Mouse (Mus musculus): ENCODE data around the gene Msi2. TPM values are rescaled to one million over a fixed set of nuclear protein-coding genes. Genes with fewer than 3 reads are reported as not detected.
A peak's percentile ranks its signal among the peaks of the same experiment; 100 is the strongest.

Gene Msi2
- polyA plus RNA-seq, 1 experiment from 2014 or later, result 15.1 TPM

DNA sequence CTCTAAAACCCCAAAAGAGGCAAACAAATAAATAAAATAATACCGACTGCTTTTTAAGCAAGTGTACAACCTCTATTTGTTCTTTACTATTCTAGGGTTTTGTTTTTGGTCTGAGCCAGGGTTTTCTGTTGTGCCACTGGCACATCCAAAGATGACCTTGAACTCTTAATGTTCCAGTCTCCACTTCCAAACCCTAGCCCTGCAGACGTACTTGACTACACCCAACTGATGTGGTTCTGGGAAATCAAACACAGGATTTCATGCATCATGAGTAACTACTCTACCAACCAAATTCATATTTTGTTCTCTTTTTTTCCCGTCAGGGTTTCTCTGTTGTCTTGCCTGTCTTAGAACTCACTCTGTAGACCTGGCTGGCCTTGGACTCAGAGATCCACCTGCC lies 200.0 kb downstream of the Msi2 start:
- Histone ChIP-seq H3K4me1 (replicated peaks; ENCODE audit: control insufficient read depth, insufficient read depth, low read length) (peaks cover 21% of the 10 kb centered on the region), H3K4me2 (ENCODE audit: low read depth, low read length) (no peak overlapping the region), H3K9ac (ENCODE audit: low read length) (no peak overlapping the region), H3K4me3 (ENCODE audit: low read length) (no peak overlapping the region), H3K27me3 (ENCODE audit: control insufficient read depth, insufficient read depth, low read depth, low read length) (no peaks in the 10 kb centered on the region), H3K9me3 (ENCODE audit: control insufficient read depth, low read length) (no peaks in the 10 kb centered on the region), H3K36me3 (ENCODE audit: control insufficient read depth, insufficient read depth, low read length) (no peaks in the 10 kb centered on the region), H3K27ac (ENCODE audit: low read length) (no peak overlapping the region)
- WGBS, result 89% methylated on average over 3 of the region's 3 CpGs
- no peak for ATAC-seq (ENCODE audit: low read depth)

DNA sequence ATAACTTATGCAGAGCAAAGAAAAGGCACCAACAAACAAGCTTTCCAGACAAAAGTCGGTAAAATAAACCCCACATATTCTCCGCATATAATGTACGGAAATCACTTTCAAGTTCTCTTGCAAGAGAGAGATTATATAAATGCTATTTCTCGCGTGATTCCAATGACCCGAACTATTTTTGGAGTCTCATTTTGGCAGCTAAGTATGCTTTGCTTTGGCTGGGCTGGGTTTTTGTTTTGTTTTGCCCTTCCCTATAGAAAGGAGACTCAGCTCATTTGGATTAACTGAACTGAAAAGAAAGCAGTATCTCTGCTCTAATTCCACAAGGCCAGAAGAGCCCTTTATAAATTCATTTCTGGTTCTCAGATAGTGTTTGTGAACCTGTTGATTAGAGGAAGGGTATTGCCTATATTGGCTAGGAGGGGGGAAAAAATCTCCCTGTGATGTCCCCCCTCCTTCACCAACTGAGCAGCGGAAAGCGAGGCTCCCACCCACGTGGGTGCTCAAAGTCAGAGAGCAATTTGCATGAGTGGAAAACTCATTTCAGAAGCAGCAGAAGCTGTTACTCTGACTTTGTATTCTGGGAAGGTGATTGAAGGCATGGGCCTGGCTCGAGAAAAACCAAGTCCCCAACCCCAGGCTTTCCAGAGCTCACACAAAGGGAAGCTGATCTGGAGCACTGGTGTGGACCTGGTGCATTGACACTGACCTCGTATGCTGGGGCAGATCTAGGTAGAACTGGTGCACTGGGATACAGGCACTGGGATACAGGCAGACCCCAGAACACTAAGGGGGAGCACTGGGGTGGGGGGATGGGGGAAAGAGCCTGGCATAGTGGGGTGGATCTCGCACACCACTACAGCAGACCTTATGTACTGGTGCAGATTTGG lies 201.5 kb downstream of the Msi2 start:
- H3K9ac ChIP-seq (ENCODE audit: low read length), result peak overlapping the region; percentile 37
- no peaks in the 10 kb centered on the region for H3K36me3 ChIP-seq (ENCODE audit: control insufficient read depth, insufficient read depth, low read length)
- H3K4me2 ChIP-seq (ENCODE audit: low read depth, low read length), result no peak overlapping the region
- H3K4me3 ChIP-seq (ENCODE audit: low read length), result no peak overlapping the region
- WGBS, result 63% methylated on average over 12 of the region's 12 CpGs
- peak overlapping the region; percentile 60 for H3K27ac ChIP-seq (ENCODE audit: low read length)
- H3K4me1 ChIP-seq (replicated peaks; ENCODE audit: control insufficient read depth, insufficient read depth, low read length), result peaks cover 21% of the 10 kb centered on the region
- ATAC-seq (ENCODE audit: low read depth), result no peak
- H3K9me3 ChIP-seq (ENCODE audit: control insufficient read depth, low read length), result no peaks in the 10 kb centered on the region
- no peaks in the 10 kb centered on the region for H3K27me3 ChIP-seq (ENCODE audit: control insufficient read depth, insufficient read depth, low read depth, low read length)

DNA sequence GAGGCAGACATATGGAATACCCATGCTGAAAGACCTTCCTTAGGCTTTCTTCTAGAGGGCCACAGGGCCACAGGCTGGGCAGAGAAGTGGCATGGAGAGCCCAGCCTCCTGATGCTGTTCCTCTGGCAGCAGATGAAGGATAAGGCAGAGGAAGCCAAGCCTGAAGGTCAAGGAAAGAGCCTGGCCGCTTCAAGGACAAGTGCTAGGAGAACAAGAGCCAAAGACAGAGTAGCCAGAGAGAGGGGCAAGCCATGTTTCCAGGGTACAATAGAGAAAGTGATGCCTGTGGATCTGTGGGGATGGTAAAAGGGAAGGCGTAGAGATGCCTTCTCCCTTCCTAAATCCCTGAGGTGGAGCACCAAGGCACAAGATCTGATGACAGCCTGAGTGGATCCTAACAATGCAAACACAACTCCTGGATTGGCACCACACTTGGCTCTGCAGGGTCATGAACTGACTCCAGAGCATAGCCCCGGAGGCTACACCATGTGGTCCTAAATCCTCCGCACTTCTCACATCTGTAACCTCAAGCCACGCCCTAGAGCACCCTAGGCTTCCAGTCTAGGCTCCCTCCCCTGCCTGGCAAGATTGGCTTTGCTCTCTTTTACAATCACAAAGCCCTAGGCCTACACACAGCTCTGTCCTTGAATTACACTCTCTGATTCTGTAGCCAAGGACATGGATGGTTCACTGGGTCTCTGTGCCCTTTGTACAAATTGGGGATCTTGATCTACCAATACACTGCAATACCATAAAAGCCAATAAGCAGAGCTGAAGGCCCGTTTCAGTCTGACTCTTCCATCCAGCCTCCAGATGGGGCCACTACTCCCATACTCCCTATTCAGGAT lies 202.4 kb downstream of the Msi2 start:
- H3K4me1 ChIP-seq (replicated peaks; ENCODE audit: control insufficient read depth, insufficient read depth, low read length), result peaks cover 21% of the 10 kb centered on the region
- 0 out of 2 replicates have a peak overlapping the region, but pooled peaks have one; percentile 5 for H3K9ac ChIP-seq (ENCODE audit: low read length)
- peak overlapping the region; percentile 60 for H3K27ac ChIP-seq (ENCODE audit: low read length)
- no peak; the same call in 1 of the 2 replicates for ATAC-seq (ENCODE audit: low read depth)
- H3K36me3 ChIP-seq (ENCODE audit: control insufficient read depth, insufficient read depth, low read length), result no peaks in the 10 kb centered on the region
- H3K27me3 ChIP-seq (ENCODE audit: control insufficient read depth, insufficient read depth, low read depth, low read length), result no peaks in the 10 kb centered on the region
- H3K4me2 ChIP-seq (ENCODE audit: low read depth, low read length), result no peak overlapping the region
- 64% methylated on average over 6 of the region's 6 CpGs for WGBS
- H3K4me3 ChIP-seq (ENCODE audit: low read length), result no peak overlapping the region
- H3K9me3 ChIP-seq (ENCODE audit: control insufficient read depth, low read length), result no peaks in the 10 kb centered on the region

DNA sequence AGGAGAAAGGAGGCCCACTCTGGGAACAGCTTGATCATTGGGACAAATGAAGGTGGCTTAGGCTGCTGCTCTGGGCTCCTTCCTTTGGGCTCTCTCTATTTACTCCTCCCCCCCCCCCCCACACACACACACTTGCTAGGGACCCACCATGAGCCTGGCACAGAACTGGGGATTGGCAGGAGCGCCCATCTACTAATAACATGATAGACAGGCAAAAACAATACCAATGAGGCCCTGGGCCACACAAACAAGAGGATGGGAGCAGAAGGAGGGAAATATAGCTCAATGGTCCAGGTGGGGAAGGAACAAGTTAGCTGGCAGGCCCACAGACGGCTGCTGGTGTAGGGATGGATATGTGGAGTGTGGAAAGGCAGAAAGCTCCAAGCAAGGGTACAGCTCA lies 203.0 kb downstream of the Msi2 start:
- Histone ChIP-seq H3K9me3 (ENCODE audit: control insufficient read depth, low read length) (no peaks in the 10 kb centered on the region), H3K4me3 (ENCODE audit: low read length) (no peak overlapping the region), H3K36me3 (ENCODE audit: control insufficient read depth, insufficient read depth, low read length) (no peaks in the 10 kb centered on the region), H3K27ac (ENCODE audit: low read length) (no peak overlapping the region), H3K27me3 (ENCODE audit: control insufficient read depth, insufficient read depth, low read depth, low read length) (no peaks in the 10 kb centered on the region), H3K9ac (ENCODE audit: low read length) (no peak overlapping the region), H3K4me1 (replicated peaks; ENCODE audit: control insufficient read depth, insufficient read depth, low read length) (peaks cover 21% of the 10 kb centered on the region), H3K4me2 (ENCODE audit: low read depth, low read length) (no peak overlapping the region)
- 86% methylated on average over 2 of the region's 2 CpGs for WGBS
- no peak for ATAC-seq (ENCODE audit: low read depth)

DNA sequence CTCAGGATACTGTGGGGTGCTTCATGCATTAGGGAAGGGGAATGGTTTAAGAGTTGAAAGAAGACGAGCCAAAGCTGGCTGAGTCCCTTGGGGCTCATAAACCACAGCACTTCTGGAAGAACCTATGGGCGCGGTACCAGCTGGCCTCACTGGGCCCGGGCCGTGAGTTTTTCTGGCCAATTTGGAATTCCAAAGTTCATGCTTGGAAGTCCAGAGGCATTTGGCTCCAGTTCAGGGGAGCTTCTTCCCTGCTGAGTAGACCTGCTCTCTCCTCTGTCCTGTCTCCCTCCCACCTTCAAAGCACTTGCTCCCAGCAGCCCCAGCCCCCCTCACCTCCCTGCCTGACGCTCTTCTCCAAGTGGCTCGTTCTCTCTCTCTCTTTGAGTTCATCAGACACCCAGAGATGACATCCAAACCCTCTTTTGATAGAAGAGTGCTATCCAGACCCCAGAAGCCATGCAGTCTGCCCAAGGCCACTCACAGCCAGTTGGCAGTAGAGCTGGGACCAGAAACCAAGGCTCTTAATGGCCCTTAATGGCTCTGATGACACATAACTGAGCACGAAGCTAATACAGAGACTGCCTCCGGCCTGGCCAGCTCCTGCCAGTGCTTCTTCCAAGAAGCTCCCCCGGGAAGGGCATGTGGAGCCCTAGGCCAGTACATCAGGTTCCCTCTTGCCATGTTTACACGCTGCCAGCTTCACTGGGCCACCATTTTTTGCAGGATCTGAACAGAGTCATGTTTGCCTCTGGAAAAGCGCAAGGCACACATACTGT lies 204.0 kb downstream of the Msi2 start:
- no peak for ATAC-seq (ENCODE audit: low read depth)
- H3K4me1 ChIP-seq (replicated peaks; ENCODE audit: control insufficient read depth, insufficient read depth, low read length), result peaks cover 21% of the 10 kb centered on the region

DNA sequence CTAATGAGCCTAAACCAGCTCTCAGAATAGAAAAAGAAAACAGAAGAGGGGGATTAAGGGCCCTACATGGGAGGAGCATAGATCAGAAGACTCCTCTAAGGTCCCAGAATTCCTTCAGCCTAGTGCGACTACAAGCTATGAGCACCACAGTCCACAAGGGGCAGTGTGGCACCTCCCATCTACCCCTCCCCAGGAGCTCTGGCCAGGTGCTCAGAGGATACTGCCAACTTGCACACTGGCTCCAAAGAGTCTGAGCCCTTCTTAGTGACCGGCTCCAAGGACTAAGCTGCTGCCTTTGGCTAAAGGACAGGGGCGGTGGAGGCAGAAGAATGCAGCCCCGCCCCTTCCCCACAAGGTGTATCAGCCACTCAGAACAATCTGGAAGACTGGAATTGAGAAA lies 205.7 kb downstream of the Msi2 start:
- Histone ChIP-seq H3K4me3 (ENCODE audit: low read length) (no peak overlapping the region), H3K9ac (ENCODE audit: low read length) (no peak overlapping the region), H3K27me3 (ENCODE audit: control insufficient read depth, insufficient read depth, low read depth, low read length) (no peaks in the 10 kb centered on the region), H3K4me1 (replicated peaks; ENCODE audit: control insufficient read depth, insufficient read depth, low read length) (peaks cover 21% of the 10 kb centered on the region), H3K27ac (ENCODE audit: low read length) (no peak overlapping the region), H3K36me3 (ENCODE audit: control insufficient read depth, insufficient read depth, low read length) (no peaks in the 10 kb centered on the region), H3K9me3 (ENCODE audit: control insufficient read depth, low read length) (no peaks in the 10 kb centered on the region), H3K4me2 (ENCODE audit: low read depth, low read length) (no peak overlapping the region)
- WGBS, result 44% methylated on average over 4 of the region's 4 CpGs
- peak; percentile 74 for ATAC-seq (ENCODE audit: low read depth)

More for the DNA sequence above, 204.0 kb downstream of the Msi2 start:
- H3K27me3 ChIP-seq (ENCODE audit: control insufficient read depth, insufficient read depth, low read depth, low read length), result no peaks in the 10 kb centered on the region
- H3K4me3 ChIP-seq (ENCODE audit: low read length), result no peak overlapping the region
- WGBS, result 77% methylated on average over 12 of the region's 12 CpGs
- no peaks in the 10 kb centered on the region for H3K36me3 ChIP-seq (ENCODE audit: control insufficient read depth, insufficient read depth, low read length)
- H3K27ac ChIP-seq (ENCODE audit: low read length), result no peak overlapping the region; the same call in 1 of the 2 replicates
- H3K9me3 ChIP-seq (ENCODE audit: control insufficient read depth, low read length), result no peaks in the 10 kb centered on the region
- no peak overlapping the region for H3K4me2 ChIP-seq (ENCODE audit: low read depth, low read length)
- H3K9ac ChIP-seq (ENCODE audit: low read length), result no peak overlapping the region

DNA sequence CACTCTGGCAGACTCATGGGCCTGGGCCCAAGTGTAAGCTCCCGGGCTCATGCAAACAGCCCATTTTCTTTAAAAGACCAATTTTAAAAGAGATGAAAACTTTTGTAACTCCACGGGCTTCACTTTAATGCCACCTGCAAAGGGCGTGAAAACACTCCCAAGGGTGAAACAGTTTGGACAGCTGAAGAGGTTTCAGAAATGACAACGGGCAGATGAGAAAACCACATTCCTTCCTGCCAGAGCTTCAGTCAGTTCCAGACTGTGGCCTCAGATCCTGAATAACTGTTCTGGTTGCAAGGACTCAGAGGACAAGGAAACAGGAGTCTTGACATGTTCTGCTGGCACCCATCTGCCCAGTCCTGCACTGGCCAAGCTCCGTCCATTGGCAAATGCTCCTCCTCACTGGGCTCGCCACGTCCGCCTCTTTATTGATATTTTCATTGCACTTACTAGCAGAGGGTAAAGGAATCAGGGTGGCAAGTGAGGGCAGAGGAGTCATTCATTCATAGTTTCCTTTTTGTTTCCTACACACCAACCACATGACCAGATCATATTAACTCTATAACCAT lies 207.9 kb downstream of the Msi2 start:
- peaks cover 5% of the 10 kb centered on the region for H3K4me1 ChIP-seq (replicated peaks; ENCODE audit: control insufficient read depth, insufficient read depth, low read length)
- no peak overlapping the region for H3K4me2 ChIP-seq (ENCODE audit: low read depth, low read length)
- no peaks in the 10 kb centered on the region for H3K36me3 ChIP-seq (ENCODE audit: control insufficient read depth, insufficient read depth, low read length)
- no peak overlapping the region for H3K4me3 ChIP-seq (ENCODE audit: low read length)
- no peak for ATAC-seq (ENCODE audit: low read depth)
- WGBS, result 84% methylated on average over 8 of the region's 8 CpGs
- H3K9ac ChIP-seq (ENCODE audit: low read length), result no peak overlapping the region
- no peaks in the 10 kb centered on the region for H3K27me3 ChIP-seq (ENCODE audit: control insufficient read depth, insufficient read depth, low read depth, low read length)
- no peak overlapping the region for H3K27ac ChIP-seq (ENCODE audit: low read length)
- no peaks in the 10 kb centered on the region for H3K9me3 ChIP-seq (ENCODE audit: control insufficient read depth, low read length)

DNA sequence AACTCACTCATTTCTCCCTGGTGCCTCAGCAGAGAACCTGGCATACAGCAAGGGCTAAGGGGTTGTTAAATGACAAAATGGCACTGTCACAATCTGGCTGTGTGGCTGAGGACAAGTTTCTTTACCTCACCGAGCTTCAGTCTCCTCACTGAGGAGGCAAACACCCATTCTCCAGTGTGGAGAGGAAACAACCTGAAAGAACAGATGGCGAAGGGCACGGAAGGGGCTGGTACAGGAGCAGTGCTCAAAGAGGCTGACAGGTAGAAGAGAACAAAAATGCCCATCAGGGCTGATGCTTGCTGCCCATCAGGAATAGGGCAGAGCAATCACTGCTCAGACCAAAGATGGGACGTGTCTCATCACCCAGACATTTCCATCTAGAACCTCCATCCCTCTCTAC lies 208.8 kb downstream of the Msi2 start:
- no peaks in the 10 kb centered on the region for H3K27me3 ChIP-seq (ENCODE audit: control insufficient read depth, insufficient read depth, low read depth, low read length)
- H3K4me2 ChIP-seq (ENCODE audit: low read depth, low read length), result no peak overlapping the region
- no peak overlapping the region for H3K27ac ChIP-seq (ENCODE audit: low read length)
- H3K9ac ChIP-seq (ENCODE audit: low read length), result no peak overlapping the region
- WGBS, result 86% methylated on average over 4 of the region's 4 CpGs
- H3K4me1 ChIP-seq (replicated peaks; ENCODE audit: control insufficient read depth, insufficient read depth, low read length), result no peaks in the 10 kb centered on the region; the same call in none of the 2 replicates
- H3K4me3 ChIP-seq (ENCODE audit: low read length), result no peak overlapping the region
- no peaks in the 10 kb centered on the region for H3K9me3 ChIP-seq (ENCODE audit: control insufficient read depth, low read length)
- no peak for ATAC-seq (ENCODE audit: low read depth)
- no peaks in the 10 kb centered on the region for H3K36me3 ChIP-seq (ENCODE audit: control insufficient read depth, insufficient read depth, low read length)
